14 mouse cellular contexts compared by ENCODE assay signal in the genomic region with DNA sequence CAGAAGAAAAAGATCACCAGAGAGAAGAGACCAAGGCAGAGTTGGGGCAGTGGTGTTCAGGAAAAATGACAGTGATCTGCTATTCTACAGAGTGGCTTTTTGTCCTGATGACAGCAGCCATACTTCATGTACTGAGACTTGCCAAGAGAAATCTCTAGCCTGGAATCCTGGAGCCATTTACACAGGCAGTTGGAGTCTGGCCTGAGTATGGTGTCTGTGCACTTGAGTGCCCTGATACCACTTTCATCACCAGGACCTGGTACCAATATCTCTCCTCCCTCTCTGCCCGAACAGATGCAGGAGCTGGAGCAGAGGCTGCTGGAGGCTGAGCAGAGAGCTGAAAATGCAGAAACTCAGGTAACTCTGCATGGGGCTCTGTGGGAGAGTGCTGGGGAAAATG. TPM values are rescaled to one million over a fixed set of nuclear protein-coding genes. Genes with fewer than 3 reads are reported as not detected.
"Had no signal": no experiment of that assay in that cellular context is flagged by ENCODE, and none has a peak within 500 bp of the region (broad histone marks: within the 10 kb centered on the region; RNA-seq: fewer than 3 reads in every experiment).

No protein-coding gene starts in this region.

- ATAC-seq: liver, postnatal 0 days; midbrain, embryonic 16.5 days had no signal

- H3K4me3 ChIP-seq: limb, embryonic 12.5 days; liver, embryonic 13.5 days; lung, embryonic 15.5 days; midbrain, embryonic 12.5 days; neural tube, embryonic 13.5 days had no signal

- H3K27ac ChIP-seq: kidney, postnatal 0 days; limb, embryonic 12.5 days; liver, embryonic 13.5 days; lung, embryonic 15.5 days; midbrain, embryonic 12.5 days; neural tube, embryonic 13.5 days had no signal

- H3K27me3 ChIP-seq: limb, embryonic 12.5 days; liver, embryonic 13.5 days; lung, embryonic 15.5 days; midbrain, embryonic 12.5 days; neural tube, embryonic 13.5 days had no signal

- H3K9me3 ChIP-seq: liver, embryonic 13.5 days; lung, embryonic 15.5 days; midbrain, embryonic 12.5 days; neural tube, embryonic 13.5 days had no signal

- H3K9ac ChIP-seq: limb, embryonic 12.5 days; liver, embryonic 13.5 days; liver, postnatal 0 days; lung, embryonic 15.5 days; midbrain, embryonic 12.5 days; neural tube, embryonic 13.5 days had no signal

- H3K4me1 ChIP-seq: lung, embryonic 15.5 days; midbrain, embryonic 12.5 days; neural tube, embryonic 13.5 days had no signal

- H3K36me3 ChIP-seq: liver, embryonic 13.5 days had no signal

- DNase-seq: kidney, postnatal 36 days; layer of hippocampus, adult 9-11 months; liver; liver, embryonic 13.5 days; liver, postnatal 0 days; right cerebral cortex, postnatal 14 days; thymus, postnatal 4 days had no signal

- H3K4me2 ChIP-seq: limb, embryonic 12.5 days; liver, embryonic 13.5 days; lung, embryonic 15.5 days; midbrain, embryonic 12.5 days; neural tube, embryonic 13.5 days had no signal

RNA-seq across cellular contexts. Expression of gene Plekhh1, which starts 19.9 kb away (rescaled TPM):
- total RNA-seq: megakaryocyte-erythroid progenitor cell, adult 5-6 weeks had no signal
